Mouse (Mus musculus) urinary bladder, postnatal 36 days (tissue): ENCODE data around the gene Radil.

Experiments
- DNase-seq, 2 experiments: peaks; one replicate each; pipeline ENCODE4 v3.0.0; 2022; ENCODE audit warnings: low spot score in 2 of 2, mixed read lengths in 1 of 2

The Radil gene

GRCm38 (mm10) chr5:142448076-142448475 is 102.8 kb downstream of the Radil start:
- DNase-seq = peak; percentile 79 to 87

- DNase-seq = no peak
These were observed 105.2 kb downstream of the Radil start for GRCm38 (mm10) chr5:142445709-142446108.

- DNase-seq = peak in 1 of 2 experiments; percentile 53
These were observed 105.9 kb downstream of the Radil start for GRCm38 (mm10) chr5:142444791-142445531.

- no peak for DNase-seq
These were observed 106.9 kb downstream of the Radil start for GRCm38 (mm10) chr5:142443994-142444393.

- DNase-seq = no peak
These were observed 107.4 kb downstream of the Radil start for GRCm38 (mm10) chr5:142443514-142443913.

- no peak for DNase-seq
These were observed 108.9 kb downstream of the Radil start for GRCm38 (mm10) chr5:142442045-142442440.

- no peak for DNase-seq
These were observed 109.4 kb downstream of the Radil start for GRCm38 (mm10) chr5:142441332-142442044.

GRCm38 (mm10) chr5:142440451-142441147 is 110.3 kb downstream of the Radil start:
- DNase-seq = peak; percentile 88 to 97

- DNase-seq = no peak
These were observed 110.9 kb downstream of the Radil start for GRCm38 (mm10) chr5:142439911-142440432.

GRCm38 (mm10) chr5:142438380-142438938 is 112.4 kb downstream of the Radil start:
- DNase-seq = no peak

- no peak for DNase-seq
These were observed 115.2 kb downstream of the Radil start for GRCm38 (mm10) chr5:142435736-142436135.
